Mouse (Mus musculus) hindbrain, embryonic 16.5 days (tissue): Measurements from ENCODE around the gene Ksr1. TPM values are rescaled to one million over a fixed set of nuclear protein-coding genes. Genes with fewer than 3 reads are reported as not detected.
"Not testable (repeated sequence)": the region's sequence is repeated elsewhere in the genome, so short reads cannot be mapped to it uniquely, and the experiment has no call there.

Source experiments
- ATAC-seq: fragments of 200-750 bp; cut with Nextera tagmentation; 2 replicates; pipeline ENCODE4 v1.8.0; 2017; ENCODE audit warnings: moderate TSS enrichment, moderate library complexity
- H3K27ac ChIP-seq: fragments of 300-500 bp; sonication (generic); 2 replicates; pipeline ENCODE4 v1.5.1; 2014; ENCODE audit warnings: low read depth, mild to moderate bottlenecking, control low read depth, low read length, moderate library complexity
- H3K27me3 ChIP-seq: fragments of 300-500 bp; sonication (generic); replicated peaks from 2 replicates; pipeline ENCODE4 v1.6.1; 2014; ENCODE audit warnings: low read length; ENCODE audit not compliant: control insufficient read depth, insufficient read depth
- H3K36me3 ChIP-seq: fragments of 300-500 bp; sonication (generic); 2 replicates; pipeline ENCODE4 v1.6.1; 2014; ENCODE audit warnings: mild to moderate bottlenecking, low read length, moderate library complexity, mixed read lengths; ENCODE audit not compliant: control insufficient read depth, insufficient read depth
- H3K4me1 ChIP-seq: fragments of 300-500 bp; sonication (generic); 2 replicates; pipeline ENCODE4 v1.6.1; 2014; ENCODE audit warnings: low read depth, low read length; ENCODE audit not compliant: control insufficient read depth, insufficient read depth
- H3K4me2 ChIP-seq: fragments of 300-500 bp; sonication (generic); 2 replicates; pipeline ENCODE4 v1.6.1; 2014; ENCODE audit warnings: mild to moderate bottlenecking, low read length, control low read depth, moderate library complexity
- H3K4me3 ChIP-seq: fragments of 300-500 bp; sonication (generic); 2 replicates; pipeline ENCODE4 v1.5.1; 2014; ENCODE audit warnings: mild to moderate bottlenecking, low read length, control low read depth, moderate library complexity
- H3K9ac ChIP-seq: fragments of 300-500 bp; sonication (generic); 2 replicates; pipeline ENCODE4 v1.6.1; 2014; ENCODE audit warnings: low read depth, mild to moderate bottlenecking, control low read depth, low read length, moderate library complexity
- H3K9me3 ChIP-seq: fragments of 300-500 bp; sonication (generic); 2 replicates; pipeline ENCODE4 v1.6.1; 2014; ENCODE audit warnings: mild to moderate bottlenecking, low read length, moderate library complexity; ENCODE audit not compliant: control insufficient read depth
- WGBS: fragments of 180-500 bp; shearing (Covaris S2); extraction: QIAGEN DNeasy Blood & Tissue Kit; methylation state at CpG from one replicate; pipeline ENCODE4 v1.1.7; 2014; 5-methylcytosine and 5-hydroxymethylcytosine counted together
- polyA plus RNA-seq: library from polyadenylated mRNA; unstranded; fragments of >200 nt; fragmentation: Nextera tagmentation; extraction: Ambion mirVana; gene quantifications from 2 replicates; pipeline ENCODE4 v1.2.1, GENCODE M21; 2015

Gene Ksr1
- polyA plus RNA-seq, 1 experiment from 2014 or later: 4.4 TPM

DNA sequence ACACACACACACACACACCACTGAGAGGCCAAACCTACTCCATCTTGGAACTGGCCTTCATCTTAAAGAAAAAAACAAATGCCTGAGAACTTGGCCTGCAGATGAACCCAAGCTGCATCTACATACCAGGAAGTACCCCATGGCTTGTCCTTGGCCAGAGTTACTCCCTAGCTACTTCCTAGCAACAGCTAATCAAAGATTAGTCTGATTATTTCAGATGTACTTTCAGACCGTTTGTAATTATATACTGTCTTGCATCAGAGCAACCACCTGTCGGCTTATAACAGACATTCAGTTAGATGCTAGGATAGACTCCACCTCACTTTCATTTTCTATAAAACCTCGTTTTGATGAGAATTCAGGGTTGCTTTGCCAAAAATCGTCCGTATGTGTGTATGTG, 139.8 kb downstream of the Ksr1 start:
- no peak overlapping the region for H3K27ac ChIP-seq
- no peak overlapping the region for H3K4me2 ChIP-seq
- no peaks in the 10 kb centered on the region for H3K27me3 ChIP-seq
- no peaks in the 10 kb centered on the region for H3K9me3 ChIP-seq
- no peak overlapping the region for H3K4me3 ChIP-seq
- H3K4me1 ChIP-seq: no peaks in the 10 kb centered on the region
- no peak for ATAC-seq
- 70% methylated on average over 5 of the region's 5 CpGs for WGBS
- no peak overlapping the region for H3K9ac ChIP-seq
- H3K36me3 ChIP-seq: no peaks in the 10 kb centered on the region

GRCm38 (mm10) chr11:79005578-79006394, 140.4 kb downstream of the Ksr1 start:
- 90% methylated on average over 14 of the region's 14 CpGs for WGBS

DNA sequence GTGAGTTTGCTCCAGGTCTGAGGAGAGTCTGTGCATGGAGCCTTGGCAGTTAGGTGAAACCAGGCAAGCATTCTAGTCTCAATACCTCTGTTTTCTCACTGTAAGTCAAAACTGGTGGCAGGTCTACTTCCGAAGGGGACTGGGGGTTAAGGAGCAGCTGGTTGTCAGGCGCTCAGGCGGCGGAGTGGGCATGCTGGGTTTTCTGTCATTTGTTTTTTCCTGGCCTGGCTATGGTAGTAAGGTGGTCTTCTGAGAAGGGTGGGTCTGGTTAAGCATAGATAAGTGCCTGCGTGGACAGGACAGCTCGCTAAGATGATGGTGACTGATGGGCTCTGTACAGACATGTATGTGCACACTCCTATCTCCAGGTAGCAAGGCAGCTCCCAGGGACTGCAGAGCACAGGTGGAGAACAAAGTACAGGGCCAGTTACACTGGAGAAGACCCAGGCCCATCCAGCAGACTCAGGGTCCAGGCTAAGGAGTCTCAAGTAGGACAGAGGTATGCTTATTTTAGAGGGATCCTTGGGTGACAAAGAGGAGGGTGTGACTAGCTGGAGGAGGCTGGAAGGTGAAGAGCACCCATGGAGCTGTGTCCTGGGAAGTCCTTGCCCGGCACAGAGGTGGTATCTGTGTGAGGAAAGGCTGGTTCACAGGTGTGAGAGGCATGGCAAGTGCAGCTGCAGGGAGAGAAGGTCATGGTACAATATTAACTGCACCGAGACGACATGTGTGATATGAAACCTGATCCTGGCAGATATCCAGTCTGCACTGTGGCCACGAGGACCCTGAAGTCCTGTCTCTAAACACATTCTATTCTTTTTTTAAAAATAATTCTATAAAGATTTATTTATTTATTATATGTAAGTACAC, 142.2 kb downstream of the Ksr1 start:
- H3K9ac ChIP-seq: no peak overlapping the region
- no peak overlapping the region for H3K4me3 ChIP-seq
- H3K4me1 ChIP-seq: no peaks in the 10 kb centered on the region
- no peaks in the 10 kb centered on the region for H3K36me3 ChIP-seq
- no peaks in the 10 kb centered on the region for H3K9me3 ChIP-seq
- WGBS: 87% methylated on average over 10 of the region's 10 CpGs
- no peak for ATAC-seq
- no peaks in the 10 kb centered on the region for H3K27me3 ChIP-seq
- no peak overlapping the region for H3K27ac ChIP-seq
- H3K4me2 ChIP-seq: no peak overlapping the region

More at GRCm38 (mm10) chr11:79005578-79006394, 140.4 kb downstream of the Ksr1 start:
- H3K36me3 ChIP-seq: no peaks in the 10 kb centered on the region
- no peak overlapping the region for H3K27ac ChIP-seq
- no peak for ATAC-seq
- H3K9me3 ChIP-seq: no peaks in the 10 kb centered on the region
- H3K4me1 ChIP-seq: no peaks in the 10 kb centered on the region
- no peak overlapping the region for H3K4me3 ChIP-seq
- no peak overlapping the region for H3K9ac ChIP-seq
- no peaks in the 10 kb centered on the region for H3K27me3 ChIP-seq
- H3K4me2 ChIP-seq: no peak overlapping the region

- Histone ChIP-seq H3K27me3 (no peaks in the 10 kb centered on the region), H3K4me1 (no peaks in the 10 kb centered on the region), H3K36me3 (no peaks in the 10 kb centered on the region), H3K4me2 (no peak overlapping the region), H3K9ac (no peak overlapping the region), H3K9me3 (no peaks in the 10 kb centered on the region), H3K27ac (peak overlapping the region; percentile 45; the same call in 1 of the 2 replicates), H3K4me3 (no peak overlapping the region)
- no peak for ATAC-seq
- WGBS: 83% methylated on average over 11 of the region's 11 CpGs
Observed at GRCm38 (mm10) chr11:79003053-79003768, 143.0 kb downstream of the Ksr1 start.

DNA sequence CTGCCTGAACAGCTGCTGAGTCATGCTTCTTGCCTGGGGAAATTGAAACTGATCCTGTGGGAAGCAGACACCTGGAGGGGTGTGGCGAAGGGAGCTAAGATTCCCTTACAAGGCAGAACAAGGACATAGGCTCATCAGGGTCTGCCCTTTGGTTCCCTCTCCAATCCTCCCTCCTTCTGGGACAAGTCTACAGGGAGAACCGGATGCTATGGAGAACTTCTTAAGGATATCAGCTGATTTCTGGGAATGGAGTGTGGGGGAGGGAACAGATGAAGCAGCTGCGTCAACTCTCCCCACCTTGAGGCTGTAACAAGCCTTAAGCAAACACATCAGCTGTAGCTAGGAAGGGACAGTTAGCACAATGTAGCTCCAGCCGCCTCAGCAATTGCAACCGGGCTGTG, 143.7 kb downstream of the Ksr1 start:
- WGBS: 74% methylated on average over 5 of the region's 5 CpGs
- H3K9me3 ChIP-seq: no peaks in the 10 kb centered on the region
- no peaks in the 10 kb centered on the region for H3K27me3 ChIP-seq
- peak overlapping the region; percentile 45; the same call in 1 of the 2 replicates for H3K27ac ChIP-seq
- ATAC-seq: no peak
- H3K4me3 ChIP-seq: no peak overlapping the region
- no peaks in the 10 kb centered on the region for H3K4me1 ChIP-seq
- no peaks in the 10 kb centered on the region for H3K36me3 ChIP-seq
- no peak overlapping the region for H3K4me2 ChIP-seq
- H3K9ac ChIP-seq: no peak overlapping the region

- 94% methylated on average over 4 of the region's 4 CpGs for WGBS
- H3K4me1 ChIP-seq: no peaks in the 10 kb centered on the region
- no peak overlapping the region for H3K4me2 ChIP-seq
- H3K9ac ChIP-seq: no peak overlapping the region
- no peaks in the 10 kb centered on the region for H3K27me3 ChIP-seq
- no peaks in the 10 kb centered on the region for H3K36me3 ChIP-seq
- H3K4me3 ChIP-seq: no peak overlapping the region
- ATAC-seq: no peak
- H3K27ac ChIP-seq: no peak overlapping the region
- H3K9me3 ChIP-seq: no peaks in the 10 kb centered on the region
Observed at GRCm38 (mm10) chr11:79001871-79002270, 144.3 kb downstream of the Ksr1 start.

DNA sequence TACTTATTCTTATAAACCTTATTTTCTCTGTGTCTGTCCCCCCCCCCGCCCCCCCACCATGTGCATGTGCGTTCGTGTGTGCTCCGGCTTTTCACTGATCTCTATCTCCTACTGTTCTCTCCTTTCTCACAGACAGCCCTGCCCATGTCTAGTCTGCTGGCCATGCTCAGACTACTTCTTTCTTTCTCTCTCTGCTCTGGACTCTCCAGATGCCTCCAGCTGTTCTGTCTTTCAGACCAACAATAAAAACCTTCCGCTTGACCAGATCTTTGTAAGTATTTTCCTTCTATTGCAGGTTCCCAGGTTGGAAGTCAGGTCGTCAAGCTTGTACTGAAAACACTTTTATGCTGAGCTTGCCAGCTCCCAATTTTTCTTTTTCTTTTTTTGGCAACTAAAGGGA, 147.1 kb downstream of the Ksr1 start:
- Histone ChIP-seq H3K9me3 (no peaks in the 10 kb centered on the region; the same call in 1 of the 2 replicates), H3K36me3 (no peaks in the 10 kb centered on the region), H3K4me2 (no peak overlapping the region), H3K9ac (no peak overlapping the region), H3K27ac (no peak overlapping the region), H3K4me1 (no peaks in the 10 kb centered on the region), H3K4me3 (no peak overlapping the region), H3K27me3 (no peaks in the 10 kb centered on the region)
- ATAC-seq: no peak
- WGBS: 24% methylated on average over 6 of the region's 6 CpGs

DNA sequence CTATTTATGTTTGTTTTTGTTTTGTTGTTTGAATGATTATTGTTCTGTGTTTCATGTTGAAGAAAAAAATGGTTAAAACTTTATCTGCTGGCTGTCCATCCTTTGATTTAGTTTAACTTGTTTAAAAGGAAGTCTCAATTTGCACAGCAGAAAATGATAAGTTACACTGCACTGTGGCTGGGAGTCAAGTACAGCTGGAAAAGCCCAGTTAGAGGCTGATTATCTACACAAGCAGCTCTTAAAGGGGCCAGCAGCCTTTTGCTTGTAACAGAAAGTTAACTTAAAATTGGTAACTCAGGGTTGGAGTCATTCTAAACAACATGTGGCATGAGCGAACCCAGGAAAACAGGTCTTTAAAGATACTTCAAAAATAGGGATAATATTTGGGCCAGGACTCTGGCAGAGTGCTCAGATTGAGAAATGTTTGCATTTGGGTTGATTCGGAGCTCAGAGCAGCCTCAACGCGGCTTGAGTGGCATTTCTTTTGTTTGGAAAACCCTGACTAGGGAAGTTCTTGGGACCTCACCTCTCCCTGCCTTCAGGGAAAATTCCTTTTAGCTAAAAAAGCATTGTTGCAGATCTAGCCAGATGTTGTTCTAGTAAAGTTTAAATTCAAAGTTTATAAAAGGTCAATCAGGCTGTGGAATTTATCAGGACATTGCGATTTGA, 155.2 kb downstream of the Ksr1 start:
- H3K36me3 ChIP-seq: not testable (repeated sequence)
- 80% methylated on average over 5 of the region's 5 CpGs for whole genome bisulfite sequencing

More for the DNA sequence above, 155.2 kb downstream of the Ksr1 start:
- H3K27ac ChIP-seq, H3K4me3 ChIP-seq, H3K4me2 ChIP-seq, ATAC-seq, H3K9me3 ChIP-seq, H3K9ac ChIP-seq, H3K4me1 ChIP-seq, H3K27me3 ChIP-seq: not testable (repeated sequence)
